Mouse (Mus musculus) erythroblast, embryonic 14.5 days (primary cell): Measurements from ENCODE around the gene Polr2e.

Experiments
- GATA1 ChIP-seq: IDR thresholded peaks from 2 replicates; pipeline ENCODE4 v1.6.1; 2012; ENCODE audit warnings: low read length, inconsistent platforms, mixed read lengths
- TAL1 ChIP-seq: IDR thresholded peaks from 3 replicates; pipeline ENCODE4 v1.6.1; 2012; ENCODE audit warnings: low read length, inconsistent platforms, mixed read lengths

GRCm38 (mm10) chr10:80044087-80044486, 4.5 kb upstream of the Polr2e start:
- no peak for TF ChIP-seq GATA1
- no peak for TF ChIP-seq TAL1
